Mouse (Mus musculus) stomach, postnatal 0 days (tissue): ENCODE results near the gene Sgms1.

Experiments used
- CTCF ChIP-seq: IDR thresholded peaks from 2 replicates; pipeline ENCODE4 v1.5.1; 2016; ENCODE audit warnings: antibody characterized with exemption, low read depth, mild to moderate bottlenecking, moderate library complexity
- EP300 ChIP-seq: optimal IDR thresholded peaks from 2 replicates; pipeline ENCODE3; 2016; ENCODE audit warnings: antibody characterized with exemption

- TF ChIP-seq CTCF: no peak
- no peak for TF ChIP-seq EP300
Measured at GRCm38 (mm10) chr19:32189036-32189436, 200.5 kb downstream of the Sgms1 start.
